Mouse (Mus musculus) midbrain, embryonic 14.5 days (tissue): ENCODE results near the gene Trim17. TPM values are rescaled to one million over a fixed set of nuclear protein-coding genes. Genes with fewer than 3 reads are reported as not detected.

ENCODE experiments used
- ATAC-seq: fragments of 200-750 bp; cut with Nextera tagmentation; 2 replicates; pipeline ENCODE4 v1.8.0; 2017; ENCODE audit warnings: moderate number of reproducible peaks, moderate library complexity; ENCODE audit not compliant: low FRiP score, low TSS enrichment
- DNase-seq: peaks from one replicate; pipeline ENCODE4 v3.0.0-alpha.2; 2015
- H3K27ac ChIP-seq: fragments of 300-500 bp; sonication (generic); replicated peaks from 2 replicates; pipeline ENCODE4 v1.5.1; 2014; ENCODE audit warnings: mild to moderate bottlenecking, low read depth, low read length, moderate library complexity
- H3K27me3 ChIP-seq: fragments of 300-500 bp; sonication (generic); 2 replicates; pipeline ENCODE4 v1.6.1; 2014; ENCODE audit warnings: low read length, control low read depth, mixed read lengths; ENCODE audit not compliant: control insufficient read depth, insufficient read depth
- H3K36me3 ChIP-seq: fragments of 300-500 bp; sonication (generic); 2 replicates; pipeline ENCODE4 v1.6.1; 2014; ENCODE audit warnings: low read length, control low read depth; ENCODE audit not compliant: control insufficient read depth, insufficient read depth
- H3K4me1 ChIP-seq: fragments of 300-500 bp; sonication (generic); 2 replicates; pipeline ENCODE4 v1.6.1; 2014; ENCODE audit warnings: mild to moderate bottlenecking, antibody characterized with exemption, low read length, control low read depth; ENCODE audit not compliant: control insufficient read depth, insufficient read depth
- H3K4me2 ChIP-seq: fragments of 300-500 bp; sonication (generic); 2 replicates; pipeline ENCODE4 v1.6.1; 2014; ENCODE audit warnings: mild to moderate bottlenecking, low read length, moderate library complexity
- H3K4me3 ChIP-seq: fragments of 300-500 bp; sonication (generic); replicated peaks from 2 replicates; pipeline ENCODE4 v1.5.1; 2014; ENCODE audit warnings: low read depth, low read length
- H3K9ac ChIP-seq: fragments of 300-500 bp; sonication (generic); replicated peaks from 2 replicates; pipeline ENCODE4 v1.6.1; 2014; ENCODE audit warnings: mild to moderate bottlenecking, low read length, moderate library complexity
- H3K9me3 ChIP-seq: fragments of 300-500 bp; sonication (generic); 2 replicates; pipeline ENCODE4 v1.6.1; 2016; ENCODE audit warnings: low read length, control low read depth, mixed read lengths; ENCODE audit not compliant: control insufficient read depth
- WGBS: fragments of 180-500 bp; shearing (Covaris S2); extraction: QIAGEN DNeasy Blood & Tissue Kit; methylation state at CpG from one replicate; pipeline ENCODE4 v1.1.7; 2014; 5-methylcytosine and 5-hydroxymethylcytosine counted together
- polyA plus RNA-seq: library from polyadenylated mRNA; unstranded; fragments of >200 nt; fragmentation: Nextera tagmentation; extraction: Ambion mirVana; gene quantifications from 2 replicates; pipeline ENCODE4 v1.2.1, GENCODE M21; 2014

Trim17 gene
- polyA plus RNA-seq, 1 experiment from 2014 or later: 1.1 TPM

GRCm38 (mm10) chr11:58979661-58980060, 25.2 kb downstream of the Trim17 start:
- ATAC-seq (no peak), DNase-seq (no peak)
- Histone ChIP-seq H3K36me3 (peaks cover 25% of the 10 kb centered on the region), H3K27ac (no peak overlapping the region), H3K9me3 (no peaks in the 10 kb centered on the region), H3K4me1 (peaks cover 22% of the 10 kb centered on the region), H3K4me3 (peak overlapping the region; percentile 92), H3K4me2 (peak overlapping the region; percentile 99), H3K27me3 (no peaks in the 10 kb centered on the region), H3K9ac (peak overlapping the region; percentile 29; the same call in 1 of the 2 replicates)
- 87% methylated on average over 7 of the region's 7 CpGs for WGBS

GRCm38 (mm10) chr11:58980381-58980990, 26.0 kb downstream of the Trim17 start:
- Histone ChIP-seq H3K4me2 (no peak overlapping the region), H3K4me1 (peaks cover 22% of the 10 kb centered on the region), H3K27me3 (no peaks in the 10 kb centered on the region), H3K27ac (no peak overlapping the region), H3K9ac (no peak overlapping the region), H3K9me3 (no peaks in the 10 kb centered on the region), H3K36me3 (peaks cover 33% of the 10 kb centered on the region), H3K4me3 (no peak overlapping the region)
- 73% methylated on average over 5 of the region's 5 CpGs for WGBS
- ATAC-seq (no peak), DNase-seq (no peak)

GRCm38 (mm10) chr11:58981541-58982447, 27.3 kb downstream of the Trim17 start:
- DNase-seq: peak; percentile 70
- H3K4me1 ChIP-seq: peaks cover 21% of the 10 kb centered on the region

GRCm38 (mm10) chr11:58982471-58983097, 28.1 kb downstream of the Trim17 start:
- 90% methylated on average over 18 of the region's 18 CpGs for WGBS
- H3K36me3 ChIP-seq: peaks cover 53% of the 10 kb centered on the region

More at GRCm38 (mm10) chr11:58981541-58982447, 27.3 kb downstream of the Trim17 start:
- Histone ChIP-seq H3K4me2 (no peak overlapping the region), H3K27me3 (no peaks in the 10 kb centered on the region), H3K36me3 (peaks cover 45% of the 10 kb centered on the region), H3K9ac (no peak overlapping the region), H3K9me3 (no peaks in the 10 kb centered on the region), H3K4me3 (no peak overlapping the region), H3K27ac (no peak overlapping the region)
- no peak for ATAC-seq
- 60% methylated on average over 14 of the region's 14 CpGs for WGBS

GRCm38 (mm10) chr11:58983691-58984341, 29.3 kb downstream of the Trim17 start:
- H3K9me3 ChIP-seq: no peaks in the 10 kb centered on the region
- ATAC-seq (no peak), DNase-seq (no peak)
- H3K27me3 ChIP-seq: no peaks in the 10 kb centered on the region
- H3K9ac ChIP-seq: no peak overlapping the region
- WGBS: 91% methylated on average over 6 of the region's 6 CpGs
- peaks cover 64% of the 10 kb centered on the region for H3K36me3 ChIP-seq
- no peak overlapping the region for H3K4me3 ChIP-seq
- H3K4me1 ChIP-seq: peaks cover 15% of the 10 kb centered on the region
- H3K27ac ChIP-seq: no peak overlapping the region
- no peak overlapping the region for H3K4me2 ChIP-seq

More at GRCm38 (mm10) chr11:58982471-58983097, 28.1 kb downstream of the Trim17 start:
- Histone ChIP-seq H3K4me1 (peaks cover 18% of the 10 kb centered on the region), H3K27me3 (no peaks in the 10 kb centered on the region), H3K27ac (no peak overlapping the region), H3K4me3 (no peak overlapping the region), H3K4me2 (no peak overlapping the region), H3K9me3 (no peaks in the 10 kb centered on the region), H3K9ac (no peak overlapping the region)
- no peak for ATAC-seq
- no peak for DNase-seq

- Histone ChIP-seq H3K4me3 (no peak overlapping the region), H3K4me2 (no peak overlapping the region), H3K9ac (no peak overlapping the region), H3K9me3 (no peaks in the 10 kb centered on the region), H3K27me3 (no peaks in the 10 kb centered on the region), H3K4me1 (peaks cover 6% of the 10 kb centered on the region; the same call in 1 of the 2 replicates), H3K27ac (no peak overlapping the region), H3K36me3 (peaks cover 73% of the 10 kb centered on the region)
- WGBS: 93% methylated on average over 7 of the region's 7 CpGs
- no peak for DNase-seq
- ATAC-seq: no peak
Observed at GRCm38 (mm10) chr11:58984657-58985056, 30.2 kb downstream of the Trim17 start.

- H3K4me2 ChIP-seq: no peak overlapping the region
- H3K27me3 ChIP-seq: no peaks in the 10 kb centered on the region
- H3K4me3 ChIP-seq: no peak overlapping the region
- H3K4me1 ChIP-seq: no peaks in the 10 kb centered on the region
- H3K36me3 ChIP-seq: peaks cover 80% of the 10 kb centered on the region
- no peak overlapping the region for H3K27ac ChIP-seq
- no peak overlapping the region for H3K9ac ChIP-seq
- ATAC-seq: no peak
- DNase-seq: no peak
- WGBS: 96% methylated on average over 3 of the region's 3 CpGs
- H3K9me3 ChIP-seq: no peaks in the 10 kb centered on the region
Observed at GRCm38 (mm10) chr11:58985299-58985917, 30.9 kb downstream of the Trim17 start.

GRCm38 (mm10) chr11:58989166-58989565, 34.7 kb downstream of the Trim17 start:
- H3K9me3 ChIP-seq: no peaks in the 10 kb centered on the region
- peaks cover 73% of the 10 kb centered on the region for H3K36me3 ChIP-seq
- DNase-seq (no peak), ATAC-seq (no peak)
- H3K4me3 ChIP-seq: no peak overlapping the region
- no peak overlapping the region for H3K27ac ChIP-seq
- no peaks in the 10 kb centered on the region for H3K4me1 ChIP-seq
- H3K27me3 ChIP-seq: peaks cover 1% of the 10 kb centered on the region; the same call in 1 of the 2 replicates
- H3K4me2 ChIP-seq: no peak overlapping the region
- WGBS: 96% methylated on average over 4 of the region's 4 CpGs
- no peak overlapping the region for H3K9ac ChIP-seq
